Mouse (Mus musculus) layer of hippocampus, adult 9-10 months (tissue): ENCODE measurements around the gene Ssxb3.
"Not testable (repeated sequence)": the region's sequence is repeated elsewhere in the genome, so short reads cannot be mapped to it uniquely, and the experiment has no call there.

Experiments
- DNase-seq: peaks from one replicate; pipeline ENCODE4 v3.0.0; 2022; ENCODE audit warnings: low spot score

Ssxb3 gene

DNA sequence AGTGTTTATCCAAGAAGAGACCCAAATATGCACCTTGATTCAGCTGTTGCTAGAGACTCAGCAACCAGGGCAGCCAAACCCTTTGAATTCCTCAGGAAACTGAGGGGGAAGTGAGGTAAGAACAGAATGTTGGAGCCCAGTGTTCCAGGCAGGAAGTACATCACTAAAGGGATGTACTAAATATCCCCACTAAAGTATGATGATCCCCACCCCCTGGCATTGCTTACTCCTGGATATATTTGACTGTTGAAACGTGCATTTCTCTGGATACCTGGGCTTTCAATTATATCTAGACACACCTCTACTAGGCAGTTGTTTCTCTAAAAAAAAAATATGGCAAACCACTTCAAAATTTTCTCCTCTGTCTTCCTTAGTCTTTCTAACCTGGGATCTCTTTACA, at the start of gene Ssxb3:
TSS of gene Ssxb3 (minus strand) at position 101 of the 400 bp plus-strand sequence.
- DNase-seq, result not testable (repeated sequence)

DNA sequence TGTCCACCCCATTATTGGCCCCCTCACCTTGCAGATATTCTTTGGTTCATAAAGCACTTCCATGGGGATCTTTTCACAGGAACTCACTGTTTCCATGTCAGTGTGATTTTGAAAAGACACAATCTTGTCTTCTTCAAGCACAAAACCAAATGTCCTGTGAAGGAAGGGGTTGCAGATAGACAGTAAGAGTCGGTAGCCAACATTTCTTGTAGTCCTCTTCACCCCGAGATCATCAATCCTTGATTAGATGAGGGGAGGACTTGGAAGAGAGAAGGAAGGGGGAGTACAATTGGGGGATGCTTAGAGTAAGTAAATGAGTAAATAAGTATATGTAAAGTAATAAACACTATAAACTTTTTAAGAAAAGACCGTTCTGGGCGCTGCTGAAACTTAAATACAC, 43.5 kb downstream of the Ssxb3 start, which contains the start of gene Ssxb6:
TSS of gene Ssxb6 (minus strand) at position 101 of the 400 bp plus-strand sequence.
- not testable (repeated sequence) for DNase-seq
